Mouse (Mus musculus): ENCODE data around the gene Dmwd. TPM values are rescaled to one million over a fixed set of nuclear protein-coding genes. Genes with fewer than 3 reads are reported as not detected.
"Not testable (repeated sequence)": the region's sequence is repeated elsewhere in the genome, so short reads cannot be mapped to it uniquely, and the experiment has no call there.

The Dmwd gene
- polyA plus RNA-seq, 1 experiment from 2014 or later, result 17.3 TPM

- no peaks in the 10 kb centered on the region for H3K27me3 ChIP-seq (ENCODE audit: low read depth, poor library complexity, severe bottlenecking)
- H3K27ac ChIP-seq (replicated peaks), result peak within 1 kb of the TSS; percentile 61
- no peaks in the 10 kb centered on the region for H3K9me3 ChIP-seq (replicated peaks)
- peak within 1 kb of the TSS; percentile 45 for H3K4me3 ChIP-seq
- peak; percentile 81 for DNase-seq (ENCODE audit: low spot score)
- WGBS, result 26% methylated on average over 33 of the region's 33 CpGs
- peaks cover 16% of the 10 kb centered on the region for H3K4me1 ChIP-seq
- H3K36me3 ChIP-seq, result peaks cover 66% of the 10 kb centered on the region
These were observed 21.8 kb upstream of the Dmwd start, which contains the start of gene Rsph6a for GRCm38 (mm10) chr7:19054047-19054776. Rsph6a (plus strand) TSS chr7:19054690.

GRCm38 (mm10) chr7:19054777-19055076, 21.3 kb upstream of the Dmwd start:
- WGBS, result 62% methylated on average over 9 of the region's 9 CpGs
- Histone ChIP-seq H3K4me1 (peaks cover 16% of the 10 kb centered on the region), H3K4me3 (peak overlapping the region; percentile 45), H3K27me3 (ENCODE audit: low read depth, poor library complexity, severe bottlenecking) (no peaks in the 10 kb centered on the region), H3K27ac (replicated peaks) (peak overlapping the region; percentile 61), H3K36me3 (peaks cover 61% of the 10 kb centered on the region), H3K9me3 (replicated peaks) (no peaks in the 10 kb centered on the region)
- DNase-seq (ENCODE audit: low spot score), result no peak

- no peak for DNase-seq (ENCODE audit: low spot score)
- Histone ChIP-seq H3K9me3 (replicated peaks) (no peaks in the 10 kb centered on the region), H3K36me3 (peaks cover 57% of the 10 kb centered on the region), H3K4me1 (peaks cover 16% of the 10 kb centered on the region), H3K27ac (replicated peaks) (no peak overlapping the region), H3K4me3 (no peak overlapping the region), H3K27me3 (ENCODE audit: low read depth, poor library complexity, severe bottlenecking) (no peaks in the 10 kb centered on the region)
- 90% methylated on average over 8 of the region's 8 CpGs for WGBS
These were observed 20.9 kb upstream of the Dmwd start for GRCm38 (mm10) chr7:19055108-19055507.

GRCm38 (mm10) chr7:19057405-19057804, 18.6 kb upstream of the Dmwd start:
- Histone ChIP-seq H3K4me1 (peaks cover 16% of the 10 kb centered on the region), H3K36me3 (peaks cover 34% of the 10 kb centered on the region), H3K27ac (replicated peaks) (no peak overlapping the region), H3K27me3 (ENCODE audit: low read depth, poor library complexity, severe bottlenecking) (no peaks in the 10 kb centered on the region), H3K9me3 (replicated peaks) (no peaks in the 10 kb centered on the region), H3K4me3 (no peak overlapping the region)
- no peak for DNase-seq (ENCODE audit: low spot score)
- 88% methylated on average over 10 of the region's 10 CpGs for WGBS

GRCm38 (mm10) chr7:19065896-19066295, 10.1 kb upstream of the Dmwd start:
- 59% methylated on average over 13 of the region's 13 CpGs for WGBS
- no peaks in the 10 kb centered on the region for H3K4me1 ChIP-seq
- 0 out of 2 replicates have a peak, but pooled peaks cover 4% of the 10 kb centered on the region for H3K9me3 ChIP-seq (replicated peaks)
- H3K36me3 ChIP-seq, result no peaks in the 10 kb centered on the region
- no peak overlapping the region for H3K27ac ChIP-seq (replicated peaks)
- DNase-seq (ENCODE audit: low spot score), result no peak
- H3K27me3 ChIP-seq (ENCODE audit: low read depth, poor library complexity, severe bottlenecking), result peaks cover 42% of the 10 kb centered on the region
- no peak overlapping the region for H3K4me3 ChIP-seq

- no peaks in the 10 kb centered on the region for H3K36me3 ChIP-seq
- H3K4me1 ChIP-seq, result no peaks in the 10 kb centered on the region
- 0 out of 2 replicates have a peak, but pooled peaks cover 4% of the 10 kb centered on the region for H3K9me3 ChIP-seq (replicated peaks)
- peaks cover 42% of the 10 kb centered on the region for H3K27me3 ChIP-seq (ENCODE audit: low read depth, poor library complexity, severe bottlenecking)
- DNase-seq (ENCODE audit: low spot score), result no peak
- 44% methylated on average over 14 of the region's 14 CpGs for WGBS
- no peak overlapping the region for H3K27ac ChIP-seq (replicated peaks)
- no peak overlapping the region for H3K4me3 ChIP-seq
These were observed 9.0 kb upstream of the Dmwd start for GRCm38 (mm10) chr7:19067063-19067462.

- WGBS, result 69% methylated on average over 14 of the region's 14 CpGs
- H3K36me3 ChIP-seq, result no peaks in the 10 kb centered on the region
- no peak overlapping the region for H3K4me3 ChIP-seq
- H3K4me1 ChIP-seq, result no peaks in the 10 kb centered on the region
- no peak for DNase-seq (ENCODE audit: low spot score)
- H3K27ac ChIP-seq (replicated peaks), result no peak overlapping the region
- 0 out of 2 replicates have a peak, but pooled peaks cover 4% of the 10 kb centered on the region for H3K9me3 ChIP-seq (replicated peaks)
- peaks cover 42% of the 10 kb centered on the region for H3K27me3 ChIP-seq (ENCODE audit: low read depth, poor library complexity, severe bottlenecking)
These were observed 8.1 kb upstream of the Dmwd start for GRCm38 (mm10) chr7:19067935-19068334.

- peak; percentile 73 for DNase-seq (ENCODE audit: low spot score)
- H3K27me3 ChIP-seq (ENCODE audit: low read depth, poor library complexity, severe bottlenecking), result peaks cover 38% of the 10 kb centered on the region
- H3K27ac ChIP-seq (replicated peaks), result no peak overlapping the region
- H3K4me3 ChIP-seq, result no peak overlapping the region
- 0 out of 2 replicates have a peak, but pooled peaks cover 4% of the 10 kb centered on the region for H3K9me3 ChIP-seq (replicated peaks)
- H3K4me1 ChIP-seq, result no peaks in the 10 kb centered on the region
- no peaks in the 10 kb centered on the region for H3K36me3 ChIP-seq
- 9% methylated on average over 2 of the region's 2 CpGs for WGBS
These were observed 7.3 kb upstream of the Dmwd start for GRCm38 (mm10) chr7:19068707-19069106.

GRCm38 (mm10) chr7:19069500-19069899, 6.5 kb upstream of the Dmwd start:
- 50% methylated on average over 3 of the region's 3 CpGs for WGBS
- Histone ChIP-seq H3K27me3 (ENCODE audit: low read depth, poor library complexity, severe bottlenecking) (peaks cover 33% of the 10 kb centered on the region), H3K4me1 (no peaks in the 10 kb centered on the region), H3K36me3 (no peaks in the 10 kb centered on the region), H3K9me3 (replicated peaks) (0 out of 2 replicates have a peak, but pooled peaks cover 4% of the 10 kb centered on the region), H3K4me3 (no peak overlapping the region), H3K27ac (replicated peaks) (no peak overlapping the region)
- DNase-seq (ENCODE audit: low spot score), result no peak

- H3K9me3 ChIP-seq (replicated peaks); H3K36me3 ChIP-seq; DNase-seq (ENCODE audit: low spot score); H3K27ac ChIP-seq (replicated peaks); H3K4me3 ChIP-seq; H3K4me1 ChIP-seq: not testable (repeated sequence)
- peaks cover 18% of the 10 kb centered on the region for H3K27me3 ChIP-seq (ENCODE audit: low read depth, poor library complexity, severe bottlenecking)
- WGBS, result 60% methylated on average over 3 of the region's 3 CpGs
These were observed 5.0 kb upstream of the Dmwd start for GRCm38 (mm10) chr7:19071024-19071423.

- no peaks in the 10 kb centered on the region for H3K9me3 ChIP-seq (replicated peaks)
- no peaks in the 10 kb centered on the region for H3K27me3 ChIP-seq (ENCODE audit: low read depth, poor library complexity, severe bottlenecking)
- 80% methylated on average over 9 of the region's 9 CpGs for WGBS
- no peak overlapping the region for H3K27ac ChIP-seq (replicated peaks)
- H3K36me3 ChIP-seq, result peaks cover 10% of the 10 kb centered on the region
- no peak overlapping the region for H3K4me3 ChIP-seq
- no peak for DNase-seq (ENCODE audit: low spot score)
- H3K4me1 ChIP-seq, result peaks cover 23% of the 10 kb centered on the region
These were observed 2.5 kb upstream of the Dmwd start for GRCm38 (mm10) chr7:19073504-19073903.

GRCm38 (mm10) chr7:19074494-19074893, 1.5 kb upstream of the Dmwd start:
- H3K9me3 ChIP-seq (replicated peaks), result no peaks in the 10 kb centered on the region
- 89% methylated on average over 6 of the region's 6 CpGs for WGBS
- DNase-seq (ENCODE audit: low spot score), result no peak
- peaks cover 23% of the 10 kb centered on the region for H3K4me1 ChIP-seq
- no peaks in the 10 kb centered on the region for H3K27me3 ChIP-seq (ENCODE audit: low read depth, poor library complexity, severe bottlenecking)
- H3K36me3 ChIP-seq, result peaks cover 20% of the 10 kb centered on the region
- H3K27ac ChIP-seq (replicated peaks), result no peak overlapping the region
- no peak overlapping the region for H3K4me3 ChIP-seq

- DNase-seq (ENCODE audit: low spot score), result no peak
- no peaks in the 10 kb centered on the region for H3K9me3 ChIP-seq (replicated peaks)
- H3K27me3 ChIP-seq (ENCODE audit: low read depth, poor library complexity, severe bottlenecking), result no peaks in the 10 kb centered on the region
- peak overlapping the region; percentile 64; the same call in 1 of the 2 replicates for H3K27ac ChIP-seq (replicated peaks)
- peaks cover 23% of the 10 kb centered on the region for H3K4me1 ChIP-seq
- 67% methylated on average over 5 of the region's 5 CpGs for WGBS
- H3K36me3 ChIP-seq, result peaks cover 27% of the 10 kb centered on the region
- peak overlapping the region; percentile 96 for H3K4me3 ChIP-seq
These were observed 796 bp upstream of the Dmwd start for GRCm38 (mm10) chr7:19075231-19075630.

Data from midbrain, embryonic 10.5 days (tissue).